ENCODE assay signal across 10 mouse cellular contexts in genomic region chr8:123141741-123142462, GRCm38 (mm10). TPM values are rescaled to one million over a fixed set of nuclear protein-coding genes. Genes with fewer than 3 reads are reported as not detected.
DNase-seq lines count a peak whose midpoint lies in the region; ATAC-seq and TF ChIP-seq lines count a peak whose summit lies in the region.
"Had no signal": no experiment of that assay in that cellular context is flagged by ENCODE, and none has a peak within 500 bp of the region (broad histone marks: within the 10 kb centered on the region; RNA-seq: fewer than 3 reads in every experiment).

No protein-coding gene starts in this region.

- no peak for TF ChIP-seq CTCF in small intestine, adult 2 months (IDR thresholded peaks at IDR 0.05; ENCODE audit: extremely low read depth, insufficient read length, insufficient replicate concordance, low read depth, low read length)
- no peak for TF ChIP-seq CTCF in thymus, adult 2 months (IDR thresholded peaks at IDR 0.05; ENCODE audit: borderline replicate concordance, control insufficient read depth, extremely low read depth, insufficient read depth, low read length, poor library complexity)

- no peak overlapping the region for H3K4me3 ChIP-seq in heart, embryonic 12.5 days
- no peak overlapping the region for H3K4me3 ChIP-seq in small intestine, adult 2 months (ENCODE audit: low read depth, low read length)
- H3K4me3 ChIP-seq in thymus, adult 2 months (ENCODE audit: control insufficient read depth, insufficient read depth, low read length), result no peak overlapping the region
- H3K4me3 ChIP-seq: neural tube, embryonic 12.5 days had no signal

- H3K27me3 ChIP-seq in heart, embryonic 12.5 days (replicated peaks), result no peaks in the 10 kb centered on the region
- no peaks in the 10 kb centered on the region for H3K27me3 ChIP-seq in small intestine, adult 2 months (ENCODE audit: control insufficient read depth, insufficient read depth, low read length)
- H3K27me3 ChIP-seq in thymus, adult 2 months (ENCODE audit: control insufficient read depth, insufficient read depth, low read length), result no peaks in the 10 kb centered on the region
- H3K27me3 ChIP-seq: neural tube, embryonic 12.5 days had no signal

- H3K36me3 ChIP-seq in heart, embryonic 12.5 days, result no peaks in the 10 kb centered on the region
- H3K36me3 ChIP-seq in small intestine, adult 2 months (ENCODE audit: control insufficient read depth, insufficient read depth, low read length), result no peaks in the 10 kb centered on the region
- H3K36me3 ChIP-seq in thymus, adult 2 months (ENCODE audit: control insufficient read depth, insufficient read depth, low read length), result no peaks in the 10 kb centered on the region
- H3K36me3 ChIP-seq: neural tube, embryonic 12.5 days had no signal

- DNase-seq in heart, adult 11 months, result peak; percentile 99
- peak; percentile 77 to 89 for DNase-seq in adrenal gland, postnatal 36 days
- peak; percentile 65 to 78 for DNase-seq in frontal cortex, postnatal 36 days (ENCODE audit: low spot score in 2 of 2)
- peak; percentile 54 for DNase-seq in kidney, adult 18-20 months
- DNase-seq in left cerebral cortex, postnatal 4 days, result peak; percentile 82
- DNase-seq in thymus, adult 2 months, result no peak

- peaks cover 14% of the 10 kb centered on the region for H3K4me1 ChIP-seq in heart, embryonic 12.5 days (replicated peaks)
- H3K4me1 ChIP-seq in small intestine, adult 2 months (ENCODE audit: control insufficient read depth, insufficient read depth, insufficient read length, low read length), result no peaks in the 10 kb centered on the region
- peaks cover 2% of the 10 kb centered on the region; the same call in 1 of the 2 replicates for H3K4me1 ChIP-seq in thymus, adult 2 months (replicated peaks; ENCODE audit: control insufficient read depth, insufficient read depth, low read length)

- intact Hi-C loops in left cerebral cortex, postnatal 4 days (cut with DNase I), result no loop called here

- H3K4me2 ChIP-seq in heart, embryonic 12.5 days, result no peak overlapping the region
- H3K4me2 ChIP-seq: neural tube, embryonic 12.5 days had no signal

- 69% methylated on average over 14 of the region's 14 CpGs for WGBS in heart, embryonic 12.5 days
- WGBS in small intestine, adult 2 months, result 66% methylated on average over 14 of the region's 14 CpGs
- WGBS in thymus, adult 2 months, result 93% methylated on average over 14 of the region's 14 CpGs

- no peak for ATAC-seq in heart, embryonic 12.5 days (ENCODE audit: insufficient number of reproducible peaks, low FRiP score)

- no peak overlapping the region for H3K27ac ChIP-seq in heart, embryonic 12.5 days (ENCODE audit: poor library complexity, severe bottlenecking)
- peak overlapping the region; percentile 57; the same call in 1 of the 2 replicates for H3K27ac ChIP-seq in small intestine, adult 2 months (ENCODE audit: insufficient read depth, low read depth, low read length)
- H3K27ac ChIP-seq in thymus, adult 2 months (ENCODE audit: control insufficient read depth, insufficient read depth, low read length), result no peak overlapping the region
- H3K27ac ChIP-seq: neural tube, embryonic 12.5 days had no signal

- no peaks in the 10 kb centered on the region for H3K9me3 ChIP-seq in heart, embryonic 12.5 days (replicated peaks)
- H3K9me3 ChIP-seq: neural tube, embryonic 12.5 days had no signal

- no peak overlapping the region for H3K9ac ChIP-seq in heart, embryonic 12.5 days
- H3K9ac ChIP-seq: neural tube, embryonic 12.5 days had no signal

- TF ChIP-seq POLR2A in small intestine, adult 2 months (IDR thresholded peaks at IDR 0.05; ENCODE audit: low read depth, low read length), result no peak
- TF ChIP-seq POLR2A in thymus, adult 2 months (IDR thresholded peaks at IDR 0.05; ENCODE audit: control insufficient read depth, extremely low read depth, insufficient read depth, low read length, poor library complexity), result no peak

RNA-seq across cellular contexts. Expression of gene Sult5a1, which starts 16.2 kb away (rescaled TPM):
- 5.4 and 5.8 TPM in 2 replicates for polyA plus RNA-seq in heart, embryonic 12.5 days (2016; fragmentation: Nextera tagmentation; extraction: Ambion mirVana)
- 1 to 10 TPM; 5.6 to 5.8 TPM for total RNA-seq in adrenal gland, postnatal 36 days (2021)
- total RNA-seq in left cerebral cortex, postnatal 4 days (2021), result not detected
- polyA plus RNA-seq in small intestine, adult 2 months (2012; rRNA removed), result 0.19 and 0.41 TPM in 2 replicates
- polyA plus RNA-seq in thymus, adult 2 months (2012; rRNA removed), result 12.4 and 17.5 TPM in 2 replicates

RNA-seq across cellular contexts. Expression of gene Cpne7, which starts 24.7 kb away (rescaled TPM):
- 0.18 and 0.24 TPM in 2 replicates for polyA plus RNA-seq in heart, embryonic 12.5 days (2016; fragmentation: Nextera tagmentation; extraction: Ambion mirVana)
- total RNA-seq in adrenal gland, postnatal 36 days (2021), result 1 to 10 TPM; 3.6 to 5.0 TPM
- 10 to 100 TPM; 39.2 to 59.4 TPM for total RNA-seq in left cerebral cortex, postnatal 4 days (2021)
- 0.77 and 0.94 TPM in 2 replicates for polyA plus RNA-seq in small intestine, adult 2 months (2012; rRNA removed)
- polyA plus RNA-seq in thymus, adult 2 months (2012; rRNA removed), result 2.1 and 3.1 TPM in 2 replicates
- total RNA-seq: CH12.LX had no signal

RNA-seq across cellular contexts. Expression of gene Rpl13, which starts 39.8 kb away (rescaled TPM):
- polyA plus RNA-seq in heart, embryonic 12.5 days (2016; fragmentation: Nextera tagmentation; extraction: Ambion mirVana), result 1,041 and 1,045 TPM in 2 replicates
- total RNA-seq in adrenal gland, postnatal 36 days (2021), result 100 to 1,000 TPM; 706 to 750 TPM
- 100 to 1,000 TPM; 539 to 588 TPM for total RNA-seq in left cerebral cortex, postnatal 4 days (2021)
- polyA plus RNA-seq in small intestine, adult 2 months (2012; rRNA removed), result 2,280 and 2,994 TPM in 2 replicates
- 3,303 and 3,543 TPM in 2 replicates for polyA plus RNA-seq in thymus, adult 2 months (2012; rRNA removed)

RNA-seq across cellular contexts. Expression of gene Dpep1, which starts 44.1 kb away (rescaled TPM):
- 2.5 and 2.8 TPM in 2 replicates for polyA plus RNA-seq in heart, embryonic 12.5 days (2016; fragmentation: Nextera tagmentation; extraction: Ambion mirVana)
- 10 to 100 TPM; 39.9 to 47.2 TPM for total RNA-seq in adrenal gland, postnatal 36 days (2021)
- not detected for total RNA-seq in left cerebral cortex, postnatal 4 days (2021)
- 152 and 830 TPM in 2 replicates for polyA plus RNA-seq in small intestine, adult 2 months (2012; rRNA removed)
- 4.5 and 13.2 TPM in 2 replicates for polyA plus RNA-seq in thymus, adult 2 months (2012; rRNA removed)
- total RNA-seq: CH12.LX had no signal
